Mouse (Mus musculus) liver, embryonic 14.5 days (tissue): ENCODE data around the gene Rps11. TPM values are rescaled to one million over a fixed set of nuclear protein-coding genes. Genes with fewer than 3 reads are reported as not detected.
A peak's percentile ranks its signal among the peaks of the same experiment; 100 is the strongest.

Experiments used
- ATAC-seq: fragments of 200-750 bp; cut with Nextera tagmentation; 2 replicates; pipeline ENCODE4 v1.8.0; 2017; ENCODE audit warnings: moderate number of reproducible peaks, mild to moderate bottlenecking, moderate library complexity; ENCODE audit not compliant: insufficient read depth
- DNase-seq, 3 experiments: peaks; one replicate each; pipeline ENCODE4 v3.0.0-alpha.2; 2012 to 2013; ENCODE audit warnings: low read depth in 3 of 3, low spot score in 3 of 3
- H3K27ac ChIP-seq: fragments of 300-500 bp; sonication (generic); 2 replicates; pipeline ENCODE4 v1.5.1; 2014; ENCODE audit warnings: moderate library complexity, mild to moderate bottlenecking, control low read depth, inconsistent platforms
- H3K27me3 ChIP-seq: fragments of 300-500 bp; sonication (generic); 2 replicates; pipeline ENCODE4 v1.6.1; 2014; ENCODE audit warnings: mild to moderate bottlenecking, low read length, moderate library complexity; ENCODE audit not compliant: control insufficient read depth, insufficient read depth
- H3K36me3 ChIP-seq: fragments of 300-500 bp; sonication (generic); replicated peaks from 2 replicates; pipeline ENCODE4 v1.6.1; 2014; ENCODE audit warnings: low read depth; ENCODE audit not compliant: control insufficient read depth, insufficient read depth
- H3K4me1 ChIP-seq, 2 experiments: fragments of 200-500 bp in 1 of 2; fragments of 300-500 bp in 1 of 2; sonication (generic) in 1 of 2; replicated peaks; 2 replicates each; pipeline ENCODE4 v1.6.1; 2012 to 2014; ENCODE audit warnings: antibody characterized with exemption in 1 of 2, inconsistent platforms in 1 of 2, low read length in 1 of 2; ENCODE audit not compliant: control insufficient read depth in 2 of 2, insufficient read depth in 2 of 2
- H3K4me2 ChIP-seq: fragments of 300-500 bp; sonication (generic); 2 replicates; pipeline ENCODE4 v1.6.1; 2014; ENCODE audit warnings: low read depth, mild to moderate bottlenecking, control low read depth, moderate library complexity
- H3K4me3 ChIP-seq, 2 experiments: fragments of 200-500 bp in 1 of 2; fragments of 300-500 bp in 1 of 2; sonication (generic) in 1 of 2; 2 replicates each; pipeline ENCODE4 v1.5.1; 2012 to 2014; ENCODE audit warnings: low read depth in 2 of 2, low read length in 2 of 2, mild to moderate bottlenecking in 2 of 2, control low read depth in 1 of 2, inconsistent platforms in 1 of 2, moderate library complexity in 1 of 2; ENCODE audit not compliant: insufficient read depth in 1 of 2
- H3K9ac ChIP-seq: fragments of 300-500 bp; sonication (generic); replicated peaks from 2 replicates; pipeline ENCODE4 v1.6.1; 2014; ENCODE audit warnings: mild to moderate bottlenecking, control low read depth, moderate library complexity
- H3K9me3 ChIP-seq: fragments of 300-500 bp; sonication (generic); 2 replicates; pipeline ENCODE4 v1.6.1; 2016; ENCODE audit warnings: low read length, mixed read lengths; ENCODE audit not compliant: control insufficient read depth
- CTCF ChIP-seq: IDR thresholded peaks from 2 replicates; pipeline ENCODE4 v1.5.1; 2016; ENCODE audit warnings: antibody characterized with exemption, low read depth, control low read depth
- EP300 ChIP-seq: IDR thresholded peaks from 2 replicates; pipeline ENCODE4 v1.6.1; 2016; ENCODE audit warnings: antibody characterized with exemption, low read depth
- WGBS: fragments of 180-500 bp; shearing (Covaris S2); extraction: QIAGEN DNeasy Blood & Tissue Kit; methylation state at CpG from one replicate; pipeline ENCODE4 v1.1.7; 2014; ENCODE audit not compliant: insufficient replicate concordance; 5-methylcytosine and 5-hydroxymethylcytosine counted together
- polyA plus RNA-seq, 2 experiments: library from polyadenylated mRNA; depleted of rRNA in 1 of 2; stranded (reverse) in 1 of 2; unstranded in 1 of 2; fragments of >200 nt; fragmentation: Nextera tagmentation in 1 of 2; extraction: Ambion mirVana in 1 of 2; gene quantifications; 2 replicates each; pipeline versions ENCODE4 v1.2.1 to v1.2.3; 2012 to 2014

The Rps11 gene
- polyA plus RNA-seq, 2 experiments = 366 to 989 TPM

- ATAC-seq (no peak), DNase-seq (no peak)
- WGBS = 7% methylated on average over 12 of the region's 12 CpGs
- H3K27me3 ChIP-seq = no peaks in the 10 kb centered on the region
- peaks cover 55% of the 10 kb centered on the region for H3K36me3 ChIP-seq
- TF ChIP-seq CTCF = no peak
- no peak for TF ChIP-seq EP300
- H3K9me3 ChIP-seq = no peaks in the 10 kb centered on the region
- H3K4me2 ChIP-seq = peak overlapping the region; percentile 83
- peak overlapping the region; percentile 94 for H3K9ac ChIP-seq
- H3K4me1 ChIP-seq = peaks cover 16 to 28% of the 10 kb centered on the region in 2 experiments
- H3K4me3 ChIP-seq = peak overlapping the region; percentile 86 to 91
- H3K27ac ChIP-seq = peak overlapping the region; percentile 74
These were observed 1.1 kb downstream of the Rps11 start for GRCm38 (mm10) chr7:45123186-45123570.

DNA sequence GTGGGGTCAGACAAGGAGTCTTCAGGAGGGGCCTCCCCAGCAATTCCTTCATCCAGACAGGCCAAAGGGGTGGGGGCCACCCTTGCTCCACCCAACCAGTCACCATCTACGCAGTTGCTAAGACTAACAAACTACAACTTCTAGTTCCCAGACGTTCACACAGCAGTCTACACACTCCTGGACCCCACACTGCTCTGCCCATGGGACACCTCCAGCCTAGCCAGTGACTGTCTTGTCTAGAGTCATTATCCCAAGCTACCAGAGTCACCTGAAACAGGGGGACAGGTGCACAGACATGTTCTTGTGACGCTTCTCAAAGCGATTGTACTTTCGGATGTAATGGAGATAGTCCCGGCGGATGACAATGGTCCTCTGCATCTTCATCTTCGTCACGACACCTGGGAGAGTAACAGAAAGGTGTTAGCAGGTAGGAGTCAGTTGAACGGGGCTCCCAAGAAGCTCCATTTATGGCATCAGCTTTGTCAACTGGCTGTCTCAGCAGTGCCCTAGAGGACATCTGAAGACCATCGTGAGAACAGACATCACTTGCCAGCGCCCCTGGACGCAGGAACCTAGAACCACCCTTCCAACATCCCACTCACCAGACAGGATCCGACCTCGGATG lies 1.6 kb downstream of the Rps11 start:
- H3K4me3 ChIP-seq = peak overlapping the region; percentile 86 to 91
- DNase-seq (no peak), ATAC-seq (no peak)
- H3K9me3 ChIP-seq = no peaks in the 10 kb centered on the region
- no peaks in the 10 kb centered on the region for H3K27me3 ChIP-seq
- H3K9ac ChIP-seq = peak overlapping the region; percentile 94
- WGBS = 67% methylated on average over 15 of the region's 15 CpGs
- H3K4me1 ChIP-seq = peaks cover 16 to 28% of the 10 kb centered on the region in 2 experiments
- H3K4me2 ChIP-seq = peak overlapping the region; percentile 83
- TF ChIP-seq EP300 (no peak), CTCF (no peak)
- H3K27ac ChIP-seq = no peak overlapping the region
- peaks cover 55% of the 10 kb centered on the region for H3K36me3 ChIP-seq

DNA sequence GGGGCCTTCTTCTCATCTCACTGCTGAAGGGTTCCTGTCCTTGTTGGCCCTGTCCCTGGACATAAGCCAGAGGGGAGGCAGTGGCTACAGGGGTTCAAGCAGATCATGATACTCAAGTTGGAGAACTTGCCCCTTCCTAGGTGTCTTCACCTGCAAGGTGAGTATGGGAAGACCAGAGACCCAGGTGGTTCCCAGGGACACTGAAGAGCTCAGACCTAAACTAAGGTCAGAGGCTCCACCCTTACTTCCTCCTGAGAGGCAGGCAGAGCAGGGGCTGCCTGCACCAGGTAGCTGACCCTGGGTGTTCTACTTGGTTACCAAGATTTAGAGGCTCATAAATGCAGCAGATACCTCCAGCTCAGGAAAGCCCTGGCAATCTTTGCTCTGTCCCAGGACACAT lies 2.3 kb downstream of the Rps11 start:
- H3K27me3 ChIP-seq = no peaks in the 10 kb centered on the region
- DNase-seq = no peak
- H3K27ac ChIP-seq = no peak overlapping the region
- no peak for ATAC-seq
- H3K4me2 ChIP-seq = peak overlapping the region; percentile 40
- H3K9me3 ChIP-seq = no peaks in the 10 kb centered on the region
- H3K4me1 ChIP-seq = peaks cover 16 to 27% of the 10 kb centered on the region in 2 experiments
- TF ChIP-seq CTCF (no peak), EP300 (no peak)
- H3K36me3 ChIP-seq = peaks cover 50% of the 10 kb centered on the region
- H3K9ac ChIP-seq = no peak overlapping the region
- no peak overlapping the region for H3K4me3 ChIP-seq

DNA sequence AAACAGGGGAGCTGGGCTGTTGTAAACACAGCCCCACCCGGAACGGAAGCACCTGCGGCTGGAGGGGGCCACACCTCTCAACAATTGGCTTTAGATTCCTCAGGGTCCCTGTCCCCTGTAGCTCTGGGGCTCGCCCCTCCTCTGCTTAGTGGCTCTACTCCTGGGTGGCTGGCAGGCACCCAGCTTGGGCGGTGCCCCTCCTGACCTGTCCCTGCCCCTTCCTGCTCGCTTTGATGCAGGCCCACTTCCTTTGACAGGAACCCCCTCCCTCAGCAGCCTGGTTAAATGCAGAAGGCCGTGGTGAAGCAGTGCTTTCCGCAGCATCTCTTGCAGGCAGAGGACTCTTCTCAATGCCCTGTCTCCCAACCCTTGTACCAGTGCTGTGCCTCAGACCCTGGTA lies 2.8 kb downstream of the Rps11 start:
- 34% methylated on average over 8 of the region's 8 CpGs for WGBS
- Histone ChIP-seq H3K36me3 (peaks cover 44% of the 10 kb centered on the region), H3K4me1 (peaks cover 16 to 25% of the 10 kb centered on the region in 2 experiments), H3K4me2 (peak overlapping the region; percentile 40), H3K27me3 (no peaks in the 10 kb centered on the region), H3K9ac (no peak overlapping the region), H3K27ac (no peak overlapping the region), H3K9me3 (no peaks in the 10 kb centered on the region), H3K4me3 (no peak overlapping the region)
- ATAC-seq (no peak), DNase-seq (no peak)
- TF ChIP-seq EP300 = no peak
- no peak for TF ChIP-seq CTCF

GRCm38 (mm10) chr7:45119780-45120709 lies 4.2 kb downstream of the Rps11 start:
- H3K36me3 ChIP-seq = peaks cover 30% of the 10 kb centered on the region
- no peak for TF ChIP-seq CTCF
- no peak for TF ChIP-seq EP300
- no peaks in the 10 kb centered on the region for H3K27me3 ChIP-seq
- ATAC-seq (no peak), DNase-seq (no peak)
- no peak overlapping the region for H3K4me3 ChIP-seq
- peaks cover 13 to 16% of the 10 kb centered on the region in 2 experiments for H3K4me1 ChIP-seq
- H3K9me3 ChIP-seq = no peaks in the 10 kb centered on the region
- 56% methylated on average over 5 of the region's 5 CpGs for WGBS
- no peak overlapping the region for H3K4me2 ChIP-seq
- no peak overlapping the region for H3K27ac ChIP-seq
- H3K9ac ChIP-seq = no peak overlapping the region
